Mouse (Mus musculus): Measurements from ENCODE around the gene Elobl. TPM values are rescaled to one million over a fixed set of nuclear protein-coding genes. Genes with fewer than 3 reads are reported as not detected.
A peak's percentile ranks its signal among the peaks of the same experiment; 100 is the strongest.
"Not testable (repeated sequence)": the region's sequence is repeated elsewhere in the genome, so short reads cannot be mapped to it uniquely, and the experiment has no call there.

Gene Elobl
- polyA plus RNA-seq, 1 experiment from 2014 or later = not detected

GRCm38 (mm10) chr11:89002068-89002467, 35.3 kb upstream of the Elobl start:
- ATAC-seq = no peak
- no peak overlapping the region for H3K4me3 ChIP-seq (ENCODE audit: low read length)
- no peak overlapping the region for H3K9ac ChIP-seq (ENCODE audit: low read depth, low read length)
- H3K4me2 ChIP-seq (ENCODE audit: low read depth, low read length) = peak overlapping the region; percentile 49
- H3K27me3 ChIP-seq (replicated peaks; ENCODE audit: control insufficient read depth, insufficient read depth, low read length) = no peaks in the 10 kb centered on the region
- peaks cover 26% of the 10 kb centered on the region for H3K4me1 ChIP-seq (ENCODE audit: control insufficient read depth, insufficient read depth, low read length)
- no peak overlapping the region for H3K27ac ChIP-seq (ENCODE audit: low read length)
- H3K36me3 ChIP-seq (ENCODE audit: control insufficient read depth, insufficient read depth, low read length) = 0 out of 2 replicates have a peak, but pooled peaks cover 6% of the 10 kb centered on the region
- 74% methylated on average over 5 of the region's 5 CpGs for WGBS
- no peaks in the 10 kb centered on the region for H3K9me3 ChIP-seq (ENCODE audit: control insufficient read depth, low read length)

- H3K9me3 ChIP-seq (ENCODE audit: control insufficient read depth, low read length) = no peaks in the 10 kb centered on the region
- peak overlapping the region; percentile 20; the same call in 1 of the 2 replicates for H3K4me3 ChIP-seq (ENCODE audit: low read length)
- no peak overlapping the region for H3K9ac ChIP-seq (ENCODE audit: low read depth, low read length)
- no peak overlapping the region for H3K27ac ChIP-seq (ENCODE audit: low read length)
- H3K4me2 ChIP-seq (ENCODE audit: low read depth, low read length) = peak overlapping the region; percentile 80
- no peaks in the 10 kb centered on the region for H3K27me3 ChIP-seq (replicated peaks; ENCODE audit: control insufficient read depth, insufficient read depth, low read length)
- WGBS = 95% methylated on average over 7 of the region's 7 CpGs
- H3K4me1 ChIP-seq (ENCODE audit: control insufficient read depth, insufficient read depth, low read length) = peaks cover 26% of the 10 kb centered on the region
- 0 out of 2 replicates have a peak, but pooled peaks cover 5% of the 10 kb centered on the region for H3K36me3 ChIP-seq (ENCODE audit: control insufficient read depth, insufficient read depth, low read length)
- ATAC-seq = no peak
Observed at GRCm38 (mm10) chr11:89001569-89001968, 34.8 kb upstream of the Elobl start.

GRCm38 (mm10) chr11:89000527-89000819, 33.7 kb upstream of the Elobl start:
- Histone ChIP-seq H3K27ac (ENCODE audit: low read length) (peak overlapping the region; percentile 78), H3K27me3 (replicated peaks; ENCODE audit: control insufficient read depth, insufficient read depth, low read length) (no peaks in the 10 kb centered on the region), H3K9me3 (ENCODE audit: control insufficient read depth, low read length) (no peaks in the 10 kb centered on the region), H3K9ac (ENCODE audit: low read depth, low read length) (peak overlapping the region; percentile 91), H3K4me1 (ENCODE audit: control insufficient read depth, insufficient read depth, low read length) (peaks cover 31% of the 10 kb centered on the region), H3K36me3 (ENCODE audit: control insufficient read depth, insufficient read depth, low read length) (0 out of 2 replicates have a peak, but pooled peaks cover 2% of the 10 kb centered on the region), H3K4me2 (ENCODE audit: low read depth, low read length) (peak overlapping the region; percentile 80), H3K4me3 (ENCODE audit: low read length) (peak overlapping the region; percentile 80)
- ATAC-seq = no peak

- WGBS = 18% methylated on average over 33 of the region's 33 CpGs
- Histone ChIP-seq H3K27me3 (replicated peaks; ENCODE audit: control insufficient read depth, insufficient read depth, low read length) (no peaks in the 10 kb centered on the region), H3K4me1 (ENCODE audit: control insufficient read depth, insufficient read depth, low read length) (peaks cover 31% of the 10 kb centered on the region), H3K36me3 (ENCODE audit: control insufficient read depth, insufficient read depth, low read length) (no peaks in the 10 kb centered on the region), H3K4me3 (ENCODE audit: low read length) (peak overlapping the region; percentile 80), H3K9ac (ENCODE audit: low read depth, low read length) (peak overlapping the region; percentile 91), H3K27ac (ENCODE audit: low read length) (peak overlapping the region; percentile 78), H3K4me2 (ENCODE audit: low read depth, low read length) (peak overlapping the region; percentile 80), H3K9me3 (ENCODE audit: control insufficient read depth, low read length) (no peaks in the 10 kb centered on the region)
- ATAC-seq = peak; percentile 36; the same call in 1 of the 2 replicates
Observed at GRCm38 (mm10) chr11:88999723-89000526, 33.2 kb upstream of the Elobl start.

GRCm38 (mm10) chr11:88998974-88999722, 32.4 kb upstream of the Elobl start, which contains the start of gene Trim25:
Trim25 (plus strand) TSS chr11:88999376.
- 3% methylated on average over 48 of the region's 48 CpGs for WGBS

GRCm38 (mm10) chr11:88998406-88998805, 31.7 kb upstream of the Elobl start:
- no peak for ATAC-seq
- H3K4me2 ChIP-seq (ENCODE audit: low read depth, low read length) = peak overlapping the region; percentile 80; the same call in 1 of the 2 replicates
- H3K27me3 ChIP-seq (replicated peaks; ENCODE audit: control insufficient read depth, insufficient read depth, low read length) = no peaks in the 10 kb centered on the region
- H3K27ac ChIP-seq (ENCODE audit: low read length) = no peak overlapping the region
- H3K36me3 ChIP-seq (ENCODE audit: control insufficient read depth, insufficient read depth, low read length) = no peaks in the 10 kb centered on the region
- H3K4me1 ChIP-seq (ENCODE audit: control insufficient read depth, insufficient read depth, low read length) = peaks cover 28% of the 10 kb centered on the region
- no peaks in the 10 kb centered on the region for H3K9me3 ChIP-seq (ENCODE audit: control insufficient read depth, low read length)
- 24% methylated on average over 3 of the region's 3 CpGs for WGBS
- H3K9ac ChIP-seq (ENCODE audit: low read depth, low read length) = no peak overlapping the region
- no peak overlapping the region for H3K4me3 ChIP-seq (ENCODE audit: low read length)

More at GRCm38 (mm10) chr11:88998974-88999722, 32.4 kb upstream of the Elobl start, which contains the start of gene Trim25:
- peak; percentile 93 for ATAC-seq
- Histone ChIP-seq H3K27ac (ENCODE audit: low read length) (peak within 1 kb of the TSS; percentile 78), H3K36me3 (ENCODE audit: control insufficient read depth, insufficient read depth, low read length) (no peaks in the 10 kb centered on the region), H3K4me2 (ENCODE audit: low read depth, low read length) (peak within 1 kb of the TSS; percentile 80), H3K27me3 (replicated peaks; ENCODE audit: control insufficient read depth, insufficient read depth, low read length) (no peaks in the 10 kb centered on the region), H3K9ac (ENCODE audit: low read depth, low read length) (peak within 1 kb of the TSS; percentile 91), H3K9me3 (ENCODE audit: control insufficient read depth, low read length) (no peaks in the 10 kb centered on the region), H3K4me1 (ENCODE audit: control insufficient read depth, insufficient read depth, low read length) (peaks cover 31% of the 10 kb centered on the region), H3K4me3 (ENCODE audit: low read length) (peak within 1 kb of the TSS; percentile 80)

- 86% methylated on average over 5 of the region's 5 CpGs for WGBS
- not testable (repeated sequence) for H3K9me3 ChIP-seq (ENCODE audit: control insufficient read depth, low read length); H3K9ac ChIP-seq (ENCODE audit: low read depth, low read length); H3K4me3 ChIP-seq (ENCODE audit: low read length); H3K27ac ChIP-seq (ENCODE audit: low read length); H3K27me3 ChIP-seq (replicated peaks; ENCODE audit: control insufficient read depth, insufficient read depth, low read length); ATAC-seq; H3K4me2 ChIP-seq (ENCODE audit: low read depth, low read length); H3K36me3 ChIP-seq (ENCODE audit: control insufficient read depth, insufficient read depth, low read length)
- H3K4me1 ChIP-seq (ENCODE audit: control insufficient read depth, insufficient read depth, low read length) = peaks cover 17% of the 10 kb centered on the region; the same call in 1 of the 2 replicates
Observed at GRCm38 (mm10) chr11:88997343-88997742, 30.6 kb upstream of the Elobl start.

- ATAC-seq = peak; percentile 13; the same call in 1 of the 2 replicates
- no peaks in the 10 kb centered on the region for H3K9me3 ChIP-seq (ENCODE audit: control insufficient read depth, low read length)
- H3K27ac ChIP-seq (ENCODE audit: low read length) = peak overlapping the region; percentile 34
- no peak overlapping the region; the same call in 1 of the 2 replicates for H3K4me2 ChIP-seq (ENCODE audit: low read depth, low read length)
- 56% methylated on average over 7 of the region's 7 CpGs for whole genome bisulfite sequencing
- no peak overlapping the region for H3K9ac ChIP-seq (ENCODE audit: low read depth, low read length)
- no peaks in the 10 kb centered on the region for H3K36me3 ChIP-seq (ENCODE audit: control insufficient read depth, insufficient read depth, low read length)
- no peak overlapping the region for H3K4me3 ChIP-seq (ENCODE audit: low read length)
- H3K4me1 ChIP-seq (ENCODE audit: control insufficient read depth, insufficient read depth, low read length) = peaks cover 12% of the 10 kb centered on the region; the same call in 1 of the 2 replicates
- H3K27me3 ChIP-seq (replicated peaks; ENCODE audit: control insufficient read depth, insufficient read depth, low read length) = no peaks in the 10 kb centered on the region
Observed at GRCm38 (mm10) chr11:88996427-88996826, 29.7 kb upstream of the Elobl start.

GRCm38 (mm10) chr11:88995616-88996015, 28.9 kb upstream of the Elobl start:
- Histone ChIP-seq H3K4me1 (ENCODE audit: control insufficient read depth, insufficient read depth, low read length) (0 out of 2 replicates have a peak, but pooled peaks cover 8% of the 10 kb centered on the region), H3K27ac (ENCODE audit: low read length) (no peak overlapping the region), H3K9me3 (ENCODE audit: control insufficient read depth, low read length) (no peaks in the 10 kb centered on the region), H3K36me3 (ENCODE audit: control insufficient read depth, insufficient read depth, low read length) (no peaks in the 10 kb centered on the region), H3K4me2 (ENCODE audit: low read depth, low read length) (no peak overlapping the region), H3K4me3 (ENCODE audit: low read length) (no peak overlapping the region), H3K27me3 (replicated peaks; ENCODE audit: control insufficient read depth, insufficient read depth, low read length) (no peaks in the 10 kb centered on the region), H3K9ac (ENCODE audit: low read depth, low read length) (no peak overlapping the region)
- ATAC-seq = no peak
- WGBS = 83% methylated on average over 2 of the region's 2 CpGs
